Comparison of ENCODE assay signal across 8 mouse cellular contexts in the genomic region with DNA sequence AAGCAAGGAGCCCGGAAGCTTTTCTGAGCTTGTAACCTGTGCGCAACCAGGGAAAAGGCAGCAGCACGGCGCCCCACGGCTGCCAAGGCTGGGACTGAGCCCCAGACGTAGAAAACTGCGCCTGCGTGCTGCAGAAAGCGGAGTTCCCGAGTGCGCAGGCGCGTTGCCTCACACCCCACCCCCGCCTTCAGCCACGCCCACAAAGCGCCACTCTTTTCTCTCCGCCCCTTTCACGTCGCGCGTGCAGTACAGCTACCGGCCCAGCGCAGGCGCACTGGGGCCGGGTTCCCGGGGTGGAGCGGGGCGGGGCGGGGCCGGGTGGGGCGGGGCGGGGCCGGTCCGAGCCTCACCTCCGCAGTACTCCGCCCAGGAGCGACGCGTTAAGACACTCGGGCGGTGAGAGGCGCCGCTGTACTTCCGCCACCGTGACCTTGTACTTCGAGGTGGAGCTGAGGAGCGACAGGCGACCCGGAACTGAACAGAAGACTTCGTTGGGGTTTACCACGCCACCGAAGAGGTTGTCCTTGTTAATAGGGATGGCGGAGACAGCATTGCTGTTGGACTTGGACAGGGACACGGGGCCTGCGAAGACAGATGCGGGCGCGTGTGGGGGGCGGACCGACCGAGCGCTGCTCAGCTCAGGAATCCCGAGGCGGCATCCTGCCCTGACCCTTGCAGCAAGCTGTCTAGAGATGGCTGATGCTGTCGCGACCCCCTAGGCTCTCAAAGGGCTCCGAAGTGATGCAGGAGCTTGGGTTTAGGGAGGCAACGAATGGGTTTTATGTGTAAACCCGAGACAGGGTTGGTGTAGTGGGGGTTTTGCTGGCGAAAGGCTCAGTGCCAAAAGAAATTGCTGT. TPM values are rescaled to one million over a fixed set of nuclear protein-coding genes. Genes with fewer than 3 reads are reported as not detected.
DNase-seq lines count a peak whose midpoint lies in the region; ATAC-seq and TF ChIP-seq lines count a peak whose summit lies in the region.

No protein-coding gene starts in this region.

- no peak overlapping the region for H3K27ac ChIP-seq in heart, embryonic 12.5 days (ENCODE audit: poor library complexity, severe bottlenecking)
- H3K27ac ChIP-seq in kidney, postnatal 0 days: 0 out of 2 replicates have a peak overlapping the region, but pooled peaks have one; percentile 38
- H3K27ac ChIP-seq in liver, embryonic 13.5 days: no peak overlapping the region
- H3K27ac ChIP-seq in stomach, embryonic 14.5 days (ENCODE audit: low read length): no peak overlapping the region

- H3K4me1 ChIP-seq in erythroblast, embryonic 14.5 days (ENCODE audit: control insufficient read depth): peaks cover 9% of the 10 kb centered on the region
- H3K4me1 ChIP-seq in heart, embryonic 12.5 days (replicated peaks): peaks cover 8% of the 10 kb centered on the region; the same call in 1 of the 2 replicates
- no peaks in the 10 kb centered on the region for H3K4me1 ChIP-seq in kidney, postnatal 0 days (replicated peaks; ENCODE audit: insufficient read depth, low read length)
- H3K4me1 ChIP-seq in liver, embryonic 13.5 days (replicated peaks): peaks cover 14% of the 10 kb centered on the region
- no peaks in the 10 kb centered on the region for H3K4me1 ChIP-seq in stomach, embryonic 14.5 days (ENCODE audit: control insufficient read depth, insufficient read depth, low read length)

- H3K9ac ChIP-seq in heart, embryonic 12.5 days: peak overlapping the region; percentile 59
- 0 out of 2 replicates have a peak overlapping the region, but pooled peaks have one; percentile 32 for H3K9ac ChIP-seq in kidney, postnatal 0 days (ENCODE audit: low read depth, low read length)
- H3K9ac ChIP-seq in liver, embryonic 13.5 days: no peak overlapping the region
- no peak overlapping the region; the same call in 1 of the 2 replicates for H3K9ac ChIP-seq in stomach, embryonic 14.5 days (replicated peaks; ENCODE audit: low read depth, low read length)

- ATAC-seq in heart, embryonic 12.5 days (ENCODE audit: insufficient number of reproducible peaks, low FRiP score): peak; percentile 98
- peak; percentile 95 for ATAC-seq in kidney, postnatal 0 days (replicated peaks; ENCODE audit: low FRiP score, low read depth)
- ATAC-seq in liver, embryonic 13.5 days (ENCODE audit: low read depth): peak; percentile 97
- ATAC-seq in stomach, embryonic 14.5 days (ENCODE audit: insufficient number of reproducible peaks, insufficient read depth, low FRiP score, low read depth): peak; percentile 96

- TF ChIP-seq CTCF in kidney, postnatal 0 days (IDR thresholded peaks at IDR 0.05; ENCODE audit: low read depth): peak; percentile 63

- peaks cover 89% of the 10 kb centered on the region for H3K27me3 ChIP-seq in erythroblast, embryonic 14.5 days (ENCODE audit: control insufficient read depth)
- H3K27me3 ChIP-seq in heart, embryonic 12.5 days (replicated peaks): peaks cover 57% of the 10 kb centered on the region
- H3K27me3 ChIP-seq in kidney, postnatal 0 days (ENCODE audit: insufficient read depth, low read length): peaks cover 56% of the 10 kb centered on the region
- peaks cover 90% of the 10 kb centered on the region for H3K27me3 ChIP-seq in liver, embryonic 13.5 days
- H3K27me3 ChIP-seq in stomach, embryonic 14.5 days (ENCODE audit: control insufficient read depth, insufficient read depth, low read length): peaks cover 58% of the 10 kb centered on the region

- H3K9me3 ChIP-seq in erythroblast, embryonic 14.5 days (ENCODE audit: control insufficient read depth, low read length): no peaks in the 10 kb centered on the region
- H3K9me3 ChIP-seq in heart, embryonic 12.5 days (replicated peaks): no peaks in the 10 kb centered on the region
- H3K9me3 ChIP-seq in kidney, postnatal 0 days (replicated peaks; ENCODE audit: low read length): no peaks in the 10 kb centered on the region
- H3K9me3 ChIP-seq in liver, embryonic 13.5 days (replicated peaks): no peaks in the 10 kb centered on the region
- H3K9me3 ChIP-seq in stomach, embryonic 14.5 days (ENCODE audit: control insufficient read depth, low read depth, low read length): no peaks in the 10 kb centered on the region

- peak; percentile 80 to 81 for DNase-seq in B cell, adult 2 months
- peak; percentile 83 for DNase-seq in brain, embryonic 18.5 days (ENCODE audit: low read depth, low spot score)
- peak; percentile 98 for DNase-seq in kidney, postnatal 0 days (ENCODE audit: low spot score)
- DNase-seq in liver, embryonic 13.5 days: peak; percentile 79
- peak; percentile 86 to 88 for DNase-seq in natural killer cell, adult 2 months (ENCODE audit: low spot score in 2 of 2)

- peak overlapping the region; percentile 57 for H3K4me3 ChIP-seq in erythroblast, embryonic 14.5 days (replicated peaks)
- peak overlapping the region; percentile 57 for H3K4me3 ChIP-seq in heart, embryonic 12.5 days
- H3K4me3 ChIP-seq in kidney, postnatal 0 days (replicated peaks; ENCODE audit: low read depth, low read length): peak overlapping the region; percentile 39
- H3K4me3 ChIP-seq in liver, embryonic 13.5 days (replicated peaks): peak overlapping the region; percentile 54
- H3K4me3 ChIP-seq in stomach, embryonic 14.5 days (ENCODE audit: low read depth, low read length): peak overlapping the region; percentile 48

- WGBS in heart, embryonic 12.5 days: under 1% methylated on average over 69 of the region's 70 CpGs
- WGBS in kidney, postnatal 0 days: under 1% methylated on average over 67 of the region's 70 CpGs
- 1% methylated on average over 68 of the region's 70 CpGs for WGBS in liver, embryonic 13.5 days (ENCODE audit: insufficient replicate concordance)
- WGBS in stomach, embryonic 14.5 days: under 1% methylated on average over 63 of the region's 70 CpGs

- peak overlapping the region; percentile 89 for H3K4me2 ChIP-seq in heart, embryonic 12.5 days
- H3K4me2 ChIP-seq in kidney, postnatal 0 days (ENCODE audit: low read length): peak overlapping the region; percentile 70
- peak overlapping the region; percentile 73 for H3K4me2 ChIP-seq in liver, embryonic 13.5 days
- H3K4me2 ChIP-seq in stomach, embryonic 14.5 days (replicated peaks; ENCODE audit: low read depth, low read length): peak overlapping the region; percentile 76

- no peaks in the 10 kb centered on the region for H3K36me3 ChIP-seq in erythroblast, embryonic 14.5 days (ENCODE audit: control insufficient read depth)
- no peaks in the 10 kb centered on the region for H3K36me3 ChIP-seq in heart, embryonic 12.5 days
- no peaks in the 10 kb centered on the region for H3K36me3 ChIP-seq in kidney, postnatal 0 days (ENCODE audit: insufficient read depth, low read length)
- no peaks in the 10 kb centered on the region for H3K36me3 ChIP-seq in liver, embryonic 13.5 days
- H3K36me3 ChIP-seq in stomach, embryonic 14.5 days (ENCODE audit: control insufficient read depth, insufficient read depth, low read length): no peaks in the 10 kb centered on the region

RNA-seq across cellular contexts. Expression of a gene that starts 15.2 kb away (rescaled TPM):
- polyA plus RNA-seq in erythroblast, embryonic 14.5 days (2012): not detected in 2 replicates
- polyA plus RNA-seq in heart, embryonic 12.5 days (2016; fragmentation: Nextera tagmentation; extraction: Ambion mirVana): 0.13 and 0.19 TPM in 2 replicates
- 2.5 and 2.9 TPM in 2 replicates for polyA plus RNA-seq in kidney, postnatal 0 days (2015; fragmentation: Nextera tagmentation; extraction: Ambion mirVana)
- 0.03 TPM in 1 of 2 replicates, not detected in the other for polyA plus RNA-seq in liver, embryonic 13.5 days (2015; fragmentation: Nextera tagmentation; extraction: Ambion mirVana)
- polyA plus RNA-seq in stomach, embryonic 14.5 days (2014; fragmentation: Nextera tagmentation; extraction: Ambion mirVana): 0.94 and 1.2 TPM in 2 replicates

Comparison
In these comparisons a context has a peak if more than half of its experiments do, and no peak if none do; other contexts are left out.
1. H3K9ac ChIP-seq: peak in heart, embryonic 12.5 days (single experiment) and kidney, postnatal 0 days (single experiment); none in liver, embryonic 13.5 days (single experiment) and stomach, embryonic 14.5 days (single experiment).
2. Peak in every context shown above with its lines, with median percentiles within 50 percentile points of each other: DNase-seq, H3K4me3 ChIP-seq, ATAC-seq and H3K4me2 ChIP-seq.